Mouse (Mus musculus) spleen, adult 18-20 months (tissue): ENCODE measurements around the gene Cactin.

ENCODE experiments used
- DNase-seq, 2 experiments: peaks; one replicate each; pipeline ENCODE4 v3.0.0; 2022; ENCODE audit warnings: mixed read lengths in 2 of 2

Cactin gene

DNA sequence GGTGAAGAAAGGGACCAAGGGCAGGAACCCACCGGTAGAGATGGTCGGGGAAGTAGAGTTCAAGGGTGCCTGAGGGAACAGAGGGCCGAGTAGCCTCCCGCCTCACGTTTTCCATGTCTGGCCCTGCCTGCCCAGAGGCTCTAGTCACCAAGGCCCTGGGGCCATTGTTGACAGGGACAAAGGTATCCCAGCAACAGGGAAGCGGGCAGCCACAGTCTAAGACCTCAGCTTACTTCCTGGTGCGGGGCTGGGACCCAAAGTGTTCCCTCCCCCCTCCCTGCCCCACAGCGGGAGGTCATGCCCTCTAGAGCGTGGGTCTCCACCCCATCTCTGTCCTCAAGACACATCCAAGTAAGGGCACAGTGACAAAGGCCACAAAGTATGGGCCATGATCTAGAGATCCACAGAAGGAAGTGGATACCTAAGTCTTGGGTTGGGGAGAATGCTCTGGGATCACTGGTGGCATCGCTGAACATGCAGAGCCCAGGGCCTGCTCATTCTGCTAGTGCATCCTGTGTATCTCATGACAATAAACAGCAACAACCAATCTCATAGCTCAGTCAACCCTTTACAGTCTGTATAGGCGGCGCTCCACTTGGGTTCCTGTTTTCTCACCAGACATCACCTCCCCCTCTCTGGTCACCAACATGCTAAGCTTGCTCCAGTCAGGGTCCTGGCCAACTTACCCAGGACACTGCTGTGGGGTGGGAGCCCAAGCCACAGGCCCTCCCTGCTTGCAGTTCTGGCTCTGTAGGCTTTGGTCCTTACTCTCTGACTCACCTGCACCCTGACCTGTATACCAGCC, 45.0 kb downstream of the Cactin start, which contains the start of gene 4930404N11Rik:
4930404N11Rik (minus strand) TSS at position 145 of the 805 bp plus-strand sequence.
- DNase-seq, result no peak

DNA sequence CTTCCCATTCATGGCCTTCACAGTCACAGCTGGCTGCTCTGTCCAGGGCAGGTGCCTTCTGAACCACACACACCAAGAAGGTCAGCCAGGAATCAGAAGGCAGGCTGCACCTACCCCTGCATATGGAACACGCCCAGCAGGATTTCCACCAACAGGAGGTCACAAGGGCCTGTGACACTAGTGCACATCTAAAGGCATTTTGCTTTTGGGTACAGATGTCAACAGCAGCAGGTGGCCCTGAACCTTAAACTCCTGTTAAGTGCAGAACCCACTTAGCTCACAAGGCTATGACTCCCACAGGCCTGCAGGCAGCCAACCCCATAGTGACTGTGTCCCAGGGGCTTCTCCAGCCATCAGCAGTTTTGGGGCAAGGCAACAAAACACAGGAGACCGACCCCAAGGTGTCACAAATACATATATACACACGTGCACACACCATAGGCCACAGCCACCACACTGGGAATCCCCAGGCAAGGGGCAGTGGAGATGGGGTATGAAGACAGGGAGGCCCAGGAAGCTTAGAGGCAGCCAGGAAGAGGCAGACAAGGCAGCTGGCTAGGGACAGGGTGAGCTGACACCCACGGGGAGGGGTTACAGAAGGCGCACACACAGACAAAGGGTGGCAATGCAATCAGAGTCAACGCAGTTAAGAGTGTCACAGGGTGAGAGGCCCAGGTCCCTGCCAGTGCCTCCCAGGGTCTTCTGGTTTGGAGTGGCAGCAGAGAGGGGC, 45.7 kb downstream of the Cactin start:
- no peak for DNase-seq

DNA sequence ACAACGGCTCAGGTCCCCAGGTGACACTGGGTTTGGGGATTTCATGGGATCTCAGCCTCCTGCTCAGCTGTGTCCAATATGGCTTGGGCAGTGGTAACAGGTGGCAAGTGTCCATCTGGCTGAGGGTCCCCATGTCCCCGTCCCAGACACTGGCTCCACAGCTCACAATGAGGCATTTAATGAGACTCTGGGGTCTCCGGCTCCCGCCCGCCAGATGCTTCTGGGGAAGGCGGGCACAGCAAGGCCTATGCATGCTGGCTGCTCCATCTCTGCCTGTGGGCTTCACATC, 46.2 kb downstream of the Cactin start:
- no peak for DNase-seq

DNA sequence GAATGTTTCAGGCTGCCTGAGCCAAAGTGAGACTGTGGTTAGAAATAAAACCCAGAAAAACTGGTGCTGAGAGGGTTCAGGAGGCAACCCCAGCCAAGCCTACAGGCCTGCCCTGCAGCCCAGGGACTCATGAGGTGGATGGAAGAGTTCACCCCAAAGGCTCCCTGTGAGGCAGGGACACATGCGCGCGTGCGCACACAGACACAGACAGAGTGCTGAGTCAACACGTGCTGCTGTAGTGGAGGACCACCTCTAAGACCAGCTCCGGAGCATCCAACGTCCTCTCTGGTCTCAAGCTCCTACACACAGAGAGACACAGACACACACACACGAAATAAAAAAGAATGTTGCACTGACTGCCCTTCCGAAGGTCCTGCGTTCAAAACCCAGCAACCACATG, 54.4 kb downstream of the Cactin start:
- no peak for DNase-seq
